Mouse (Mus musculus): ENCODE measurements around the gene Notch3.

- TF ChIP-seq GATA1 (IDR thresholded peaks at IDR 0.05; ENCODE audit: borderline replicate concordance, low read length) = no peak
- TF ChIP-seq FLI1 (IDR thresholded peaks at IDR 0.05; ENCODE audit: low read length) = no peak
These were observed 38.7 kb upstream of the Notch3 start for GRCm38 (mm10) chr17:32205345-32205744.

All from megakaryocyte, embryonic 14.5 days (primary cell).